Mouse (Mus musculus) limb, embryonic 14.5 days (tissue): ENCODE measurements around the gene Mgat2. TPM values are rescaled to one million over a fixed set of nuclear protein-coding genes. Genes with fewer than 3 reads are reported as not detected.

Source experiments
- ATAC-seq: fragments of 200-750 bp; cut with Nextera tagmentation; 2 replicates; pipeline ENCODE4 v1.8.0; 2017; ENCODE audit warnings: low read depth, moderate number of reproducible peaks, moderate TSS enrichment; ENCODE audit not compliant: low FRiP score
- DNase-seq: peaks from one replicate; pipeline ENCODE4 v3.0.0-alpha.2; 2015; ENCODE audit warnings: low spot score
- H3K27ac ChIP-seq: fragments of 300-500 bp; sonication (generic); replicated peaks from 2 replicates; pipeline ENCODE4 v1.5.1; 2014; ENCODE audit warnings: low read depth, mild to moderate bottlenecking, low read length, moderate library complexity, mixed read lengths
- H3K27me3 ChIP-seq: fragments of 300-500 bp; sonication (generic); 2 replicates; pipeline ENCODE4 v1.6.1; 2014; ENCODE audit warnings: low read length, mixed read lengths; ENCODE audit not compliant: control insufficient read depth, insufficient read depth
- H3K36me3 ChIP-seq: fragments of 300-500 bp; sonication (generic); 2 replicates; pipeline ENCODE4 v1.6.1; 2014; ENCODE audit warnings: mild to moderate bottlenecking, low read length, moderate library complexity, mixed read lengths; ENCODE audit not compliant: control insufficient read depth, insufficient read depth
- H3K4me1 ChIP-seq: fragments of 300-500 bp; sonication (generic); 2 replicates; pipeline ENCODE4 v1.6.1; 2014; ENCODE audit warnings: antibody characterized with exemption, low read length, mixed read lengths; ENCODE audit not compliant: control insufficient read depth, insufficient read depth
- H3K4me2 ChIP-seq: fragments of 300-500 bp; sonication (generic); replicated peaks from 2 replicates; pipeline ENCODE4 v1.6.1; 2014; ENCODE audit warnings: low read depth, mild to moderate bottlenecking, low read length, moderate library complexity; ENCODE audit not compliant: severe bottlenecking
- H3K4me3 ChIP-seq: fragments of 300-500 bp; sonication (generic); replicated peaks from 2 replicates; pipeline ENCODE4 v1.5.1; 2014; ENCODE audit warnings: low read length
- H3K9ac ChIP-seq: fragments of 300-500 bp; sonication (generic); 2 replicates; pipeline ENCODE4 v1.6.1; 2014; ENCODE audit warnings: mild to moderate bottlenecking, low read depth, low read length, moderate library complexity; ENCODE audit not compliant: severe bottlenecking
- H3K9me3 ChIP-seq: fragments of 300-500 bp; sonication (generic); 2 replicates; pipeline ENCODE4 v1.6.1; 2016; ENCODE audit warnings: low read length; ENCODE audit not compliant: control insufficient read depth
- POLR2A ChIP-seq: fragments of 200-500 bp; IDR thresholded peaks from 2 replicates; pipeline ENCODE4 v1.8.0; 2012; ENCODE audit warnings: inconsistent platforms, mild to moderate bottlenecking, moderate library complexity, borderline replicate concordance; ENCODE audit not compliant: insufficient read depth, insufficient read length; ENCODE audit errors: extremely low read depth
- whole genome bisulfite sequencing: fragments of 180-500 bp; shearing (Covaris S2); extraction: QIAGEN DNeasy Blood & Tissue Kit; methylation state at CpG from one replicate; pipeline ENCODE4 v1.1.7; 2014; 5-methylcytosine and 5-hydroxymethylcytosine counted together
- polyA plus RNA-seq, 2 experiments: library from polyadenylated mRNA; depleted of rRNA in 1 of 2; stranded (reverse) in 1 of 2; unstranded in 1 of 2; fragments of >200 nt; fragmentation: Nextera tagmentation in 1 of 2; extraction: Ambion mirVana in 1 of 2; gene quantifications; 2 replicates each; pipeline versions ENCODE4 v1.2.1 to v1.2.3; 2012 to 2014

Mgat2 gene
- 30.1 and 31.0 TPM in 2 replicates for polyA plus RNA-seq (2012; rRNA removed)
- 59.1 and 60.8 TPM in 2 replicates for polyA plus RNA-seq (2014; fragmentation: Nextera tagmentation; extraction: Ambion mirVana)

- Histone ChIP-seq H3K36me3 (peaks cover 35% of the 10 kb centered on the region), H3K4me2 (peak within 1 kb of the TSS; percentile 89), H3K9ac (peak within 1 kb of the TSS; percentile 90), H3K4me1 (peaks cover 13% of the 10 kb centered on the region), H3K27me3 (no peaks in the 10 kb centered on the region), H3K9me3 (no peaks in the 10 kb centered on the region), H3K4me3 (peak within 1 kb of the TSS; percentile 65), H3K27ac (peak within 1 kb of the TSS; percentile 80)
- DNase-seq (peak; percentile 100), ATAC-seq (peak; percentile 99)
- TF ChIP-seq POLR2A = peak; percentile 95; the same call in 1 of the 2 replicates
- under 1% methylated on average over 62 of the region's 84 CpGs for WGBS
These were observed at the start of gene Mgat2, which contains the start of gene Rpl36al for GRCm38 (mm10) chr12:69183583-69184308. Mgat2 (plus strand) TSS chr12:69184157. Rpl36al (minus strand) TSS chr12:69184083.

- no peaks in the 10 kb centered on the region for H3K4me1 ChIP-seq
- H3K27ac ChIP-seq = no peak overlapping the region
- no peak overlapping the region for H3K4me2 ChIP-seq
- no peaks in the 10 kb centered on the region for H3K27me3 ChIP-seq
- DNase-seq (no peak), ATAC-seq (no peak)
- H3K9ac ChIP-seq = no peak overlapping the region
- 83% methylated on average over 3 of the region's 3 CpGs for WGBS
- no peaks in the 10 kb centered on the region for H3K9me3 ChIP-seq
- TF ChIP-seq POLR2A = no peak
- H3K4me3 ChIP-seq = no peak overlapping the region
- H3K36me3 ChIP-seq = no peaks in the 10 kb centered on the region
These were observed 44.8 kb upstream of the Mgat2 start for GRCm38 (mm10) chr12:69139201-69139600.

- H3K4me3 ChIP-seq = no peak overlapping the region
- H3K27me3 ChIP-seq = no peaks in the 10 kb centered on the region
- no peak for TF ChIP-seq POLR2A
- WGBS = 81% methylated on average over 7 of the region's 7 CpGs
- H3K9me3 ChIP-seq = no peaks in the 10 kb centered on the region
- no peaks in the 10 kb centered on the region for H3K4me1 ChIP-seq
- H3K36me3 ChIP-seq = no peaks in the 10 kb centered on the region
- no peak for DNase-seq
- no peak for ATAC-seq
- no peak overlapping the region for H3K4me2 ChIP-seq
- no peak overlapping the region for H3K9ac ChIP-seq
- H3K27ac ChIP-seq = no peak overlapping the region
These were observed 44.1 kb upstream of the Mgat2 start for GRCm38 (mm10) chr12:69139841-69140240.

GRCm38 (mm10) chr12:69143460-69143859, 40.5 kb upstream of the Mgat2 start:
- 80% methylated on average over 6 of the region's 6 CpGs for WGBS
- DNase-seq = no peak
- Histone ChIP-seq H3K4me2 (no peak overlapping the region), H3K4me1 (no peaks in the 10 kb centered on the region), H3K9ac (no peak overlapping the region), H3K4me3 (no peak overlapping the region), H3K36me3 (no peaks in the 10 kb centered on the region), H3K27ac (no peak overlapping the region), H3K9me3 (no peaks in the 10 kb centered on the region), H3K27me3 (no peaks in the 10 kb centered on the region)
- ATAC-seq = no peak
- no peak for TF ChIP-seq POLR2A

- Histone ChIP-seq H3K4me1 (no peaks in the 10 kb centered on the region), H3K9ac (no peak overlapping the region), H3K4me3 (no peak overlapping the region), H3K9me3 (no peaks in the 10 kb centered on the region), H3K27ac (no peak overlapping the region), H3K27me3 (no peaks in the 10 kb centered on the region), H3K36me3 (no peaks in the 10 kb centered on the region), H3K4me2 (no peak overlapping the region)
- 93% methylated on average over 5 of the region's 5 CpGs for WGBS
- DNase-seq = no peak
- TF ChIP-seq POLR2A = no peak
- no peak for ATAC-seq
These were observed 36.7 kb upstream of the Mgat2 start for GRCm38 (mm10) chr12:69147166-69147735.
